9 mouse cellular contexts compared by ENCODE assay signal in the genomic region with DNA sequence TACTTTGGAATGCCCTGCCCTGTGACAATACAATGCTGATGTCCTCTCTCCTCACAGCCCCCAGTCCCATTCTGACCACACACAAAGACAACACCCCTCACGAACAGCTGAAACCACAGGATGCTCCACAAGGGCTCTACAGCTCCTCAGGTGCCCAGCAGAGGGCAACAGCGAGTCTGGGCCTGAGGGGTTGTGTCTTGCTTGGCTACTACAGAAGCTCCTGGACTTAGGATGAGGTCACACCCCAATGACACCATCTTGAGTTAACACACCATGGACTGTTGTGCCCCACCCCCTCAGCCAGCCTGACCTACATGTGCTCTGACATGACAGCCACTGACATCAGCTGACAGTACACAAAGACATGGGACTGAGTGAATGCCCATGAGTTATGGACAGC. TPM values are rescaled to one million over a fixed set of nuclear protein-coding genes. Genes with fewer than 3 reads are reported as not detected.
A peak's percentile ranks its signal among the peaks of the same experiment; 100 is the strongest.
DNase-seq lines count a peak whose midpoint lies in the region; ATAC-seq and TF ChIP-seq lines count a peak whose summit lies in the region.
"Had no signal": no experiment of that assay in that cellular context is flagged by ENCODE, and none has a peak within 500 bp of the region (broad histone marks: within the 10 kb centered on the region; RNA-seq: fewer than 3 reads in every experiment).

No protein-coding gene starts in this region.

- H3K4me3 ChIP-seq in intestine, embryonic 14.5 days (ENCODE audit: low read depth, low read length): no peak overlapping the region
- no peak overlapping the region for H3K4me3 ChIP-seq in intestine, embryonic 15.5 days (replicated peaks)
- no peak overlapping the region for H3K4me3 ChIP-seq in ES-E14 (ENCODE audit: insufficient read depth in 1 of 2, low read depth in 1 of 2, low read length in 2 of 2, poor library complexity in 1 of 2, severe bottlenecking in 1 of 2)
- no peak overlapping the region for H3K4me3 ChIP-seq in thymus, adult 2 months (ENCODE audit: control insufficient read depth, insufficient read depth, low read length)
- H3K4me3 ChIP-seq: embryonic facial prominence, embryonic 13.5 days had no signal

- H3K27ac ChIP-seq in intestine, embryonic 14.5 days (ENCODE audit: low read depth): no peak overlapping the region
- H3K27ac ChIP-seq in intestine, embryonic 15.5 days: no peak overlapping the region
- no peak overlapping the region for H3K27ac ChIP-seq in ES-E14 (ENCODE audit: insufficient read depth, low read depth, low read length, poor library complexity, severe bottlenecking)
- H3K27ac ChIP-seq in thymus, adult 2 months (ENCODE audit: control insufficient read depth, insufficient read depth, low read length): no peak overlapping the region
- H3K27ac ChIP-seq: embryonic facial prominence, embryonic 13.5 days had no signal

- no peak overlapping the region for H3K4me2 ChIP-seq in intestine, embryonic 14.5 days (ENCODE audit: low read length)
- H3K4me2 ChIP-seq in intestine, embryonic 15.5 days (replicated peaks): no peak overlapping the region
- H3K4me2 ChIP-seq: embryonic facial prominence, embryonic 13.5 days had no signal

- in situ Hi-C loops in ES-E14 (cut with MboI; ENCODE audit: low sequenced_read_pairs in 2 of 2, unreplicated experiment in 2 of 2): no loop called here

- DNase-seq in intestine, embryonic 14.5 days (ENCODE audit: low spot score): peak; percentile 72
- DNase-seq in ES-E14 (ENCODE audit: low read depth, low spot score): peak; percentile 9
- peak; percentile 51 to 63 for DNase-seq in cerebellum, adult 18-20 months
- peak; percentile 53 for DNase-seq in gastrocnemius, postnatal 10 days
- DNase-seq in kidney, postnatal 25 days: peak; percentile 53 to 59
- DNase-seq in mesoderm, embryonic 11.5 days (ENCODE audit: low read depth, low spot score): peak; percentile 59
- DNase-seq in thymus, adult 2 months: peak; percentile 56

- H3K4me1 ChIP-seq in intestine, embryonic 14.5 days (replicated peaks; ENCODE audit: control insufficient read depth, insufficient read depth, low read length): peaks cover 8% of the 10 kb centered on the region
- H3K4me1 ChIP-seq in intestine, embryonic 15.5 days (replicated peaks): no peaks in the 10 kb centered on the region
- H3K4me1 ChIP-seq in ES-E14 (ENCODE audit: control insufficient read depth in 2 of 2, insufficient read depth in 2 of 2, low read length in 2 of 2, poor library complexity in 1 of 2): no peaks in the 10 kb centered on the region
- peaks cover 15% of the 10 kb centered on the region for H3K4me1 ChIP-seq in thymus, adult 2 months (replicated peaks; ENCODE audit: control insufficient read depth, insufficient read depth, low read length)

- no peak; the same call in 1 of the 2 replicates for ATAC-seq in intestine, embryonic 14.5 days (replicated peaks; ENCODE audit: low FRiP score, low TSS enrichment, low read depth)
- ATAC-seq in intestine, embryonic 15.5 days: no peak

- TF ChIP-seq POLR2A in thymus, adult 2 months (IDR thresholded peaks at IDR 0.05; ENCODE audit: control insufficient read depth, extremely low read depth, insufficient read depth, low read length, poor library complexity): no peak

- 0 out of 2 replicates have a peak, but pooled peaks cover 3% of the 10 kb centered on the region for H3K36me3 ChIP-seq in intestine, embryonic 14.5 days (ENCODE audit: control insufficient read depth, insufficient read depth, low read length)
- no peaks in the 10 kb centered on the region for H3K36me3 ChIP-seq in intestine, embryonic 15.5 days
- peaks cover 21% of the 10 kb centered on the region for H3K36me3 ChIP-seq in ES-E14 (ENCODE audit: control insufficient read depth, insufficient read depth, low read length, poor library complexity, severe bottlenecking)
- H3K36me3 ChIP-seq in thymus, adult 2 months (ENCODE audit: control insufficient read depth, insufficient read depth, low read length): peaks cover 65% of the 10 kb centered on the region
- H3K36me3 ChIP-seq: embryonic facial prominence, embryonic 13.5 days had no signal

- H3K27me3 ChIP-seq in intestine, embryonic 14.5 days (replicated peaks; ENCODE audit: control insufficient read depth, insufficient read depth, low read length): no peaks in the 10 kb centered on the region
- H3K27me3 ChIP-seq in intestine, embryonic 15.5 days (replicated peaks): no peaks in the 10 kb centered on the region
- H3K27me3 ChIP-seq in thymus, adult 2 months (ENCODE audit: control insufficient read depth, insufficient read depth, low read length): no peaks in the 10 kb centered on the region
- H3K27me3 ChIP-seq: embryonic facial prominence, embryonic 13.5 days had no signal

- no peak overlapping the region for H3K9ac ChIP-seq in intestine, embryonic 14.5 days (ENCODE audit: low read length)
- H3K9ac ChIP-seq in intestine, embryonic 15.5 days: no peak overlapping the region
- no peak overlapping the region for H3K9ac ChIP-seq in ES-E14 (ENCODE audit: insufficient read depth, low read depth, low read length, poor library complexity, severe bottlenecking)
- H3K9ac ChIP-seq: embryonic facial prominence, embryonic 13.5 days had no signal

- H3K9me3 ChIP-seq in intestine, embryonic 14.5 days (ENCODE audit: control insufficient read depth, low read length): no peaks in the 10 kb centered on the region
- no peaks in the 10 kb centered on the region for H3K9me3 ChIP-seq in intestine, embryonic 15.5 days
- H3K9me3 ChIP-seq in ES-E14 (ENCODE audit: control insufficient read depth, insufficient read depth, low read depth, low read length): no peaks in the 10 kb centered on the region
- H3K9me3 ChIP-seq: embryonic facial prominence, embryonic 13.5 days had no signal

- 49% methylated on average over 2 of the region's 2 CpGs for WGBS in intestine, embryonic 14.5 days
- WGBS in intestine, embryonic 15.5 days: 46% methylated on average over 2 of the region's 2 CpGs
- WGBS in thymus, adult 2 months: 52% methylated on average over 2 of the region's 2 CpGs

- peak; percentile 92 for TF ChIP-seq CTCF in thymus, adult 2 months (IDR thresholded peaks at IDR 0.05; ENCODE audit: borderline replicate concordance, control insufficient read depth, extremely low read depth, insufficient read depth, low read length, poor library complexity)

TF ChIP-seq in ES-E14, 5 proteins besides CTCF, POLR2A, EP300 and RAD21:
- no peak for TF ChIP-seq HCFC1 (IDR thresholded peaks at IDR 0.05; ENCODE audit: borderline replicate concordance, insufficient read depth, low read length)

RNA-seq across cellular contexts. Expression of gene Nup210, which starts 56.9 kb away (rescaled TPM):
- polyA plus RNA-seq in intestine, embryonic 14.5 days (2014; fragmentation: Nextera tagmentation; extraction: Ambion mirVana): 23.1 and 24.7 TPM in 2 replicates
- 18.2 and 19.4 TPM in 2 replicates for polyA plus RNA-seq in intestine, embryonic 15.5 days (2015; fragmentation: Nextera tagmentation; extraction: Ambion mirVana)
- total RNA-seq in ES-E14 (2012; rRNA removed): 65.9 and 103 TPM in 2 replicates
- total RNA-seq in gastrocnemius, postnatal 10 days (2021): 10 to 100 TPM; 20.6 to 27.9 TPM
- 219 and 378 TPM in 2 replicates for polyA plus RNA-seq in thymus, adult 2 months (2012; rRNA removed)

Comparison
In these comparisons a context has a peak if more than half of its experiments do, and no peak if none do; other contexts are left out.
1. DNase-seq: peak in every context shown above with its lines; median percentile 72 in intestine, embryonic 14.5 days; 59 in mesoderm, embryonic 11.5 days; 57 in cerebellum, adult 18-20 months; 56 in kidney, postnatal 25 days; 56 in thymus, adult 2 months; 53 in gastrocnemius, postnatal 10 days; 9 in ES-E14.